Mouse (Mus musculus) heart, adult 2 months (tissue): ENCODE data around the gene Susd4. TPM values are rescaled to one million over a fixed set of nuclear protein-coding genes. Genes with fewer than 3 reads are reported as not detected.

Experiments used
- DNase-seq, 2 experiments: peaks; one replicate each; pipeline ENCODE4 v3.0.0; 2021
- H3K27ac ChIP-seq: fragments of 200-600 bp; 2 replicates; pipeline ENCODE4 v1.8.1; 2022
- H3K27me3 ChIP-seq: fragments of 200-500 bp; 2 replicates; pipeline ENCODE4 v1.6.1; 2012; ENCODE audit warnings: mild to moderate bottlenecking, low read length, inconsistent platforms, mixed read lengths; ENCODE audit not compliant: control insufficient read depth, insufficient read depth
- H3K36me3 ChIP-seq: fragments of 200-500 bp; 2 replicates; pipeline ENCODE4 v1.6.1; 2012; ENCODE audit warnings: low read length, inconsistent platforms; ENCODE audit not compliant: control insufficient read depth, insufficient read depth
- H3K4me1 ChIP-seq: fragments of 200-500 bp; 2 replicates; pipeline ENCODE4 v1.6.1; 2011; ENCODE audit warnings: low read length; ENCODE audit not compliant: control insufficient read depth, insufficient read depth
- H3K4me3 ChIP-seq: fragments of 200-600 bp; 2 replicates; pipeline ENCODE4 v1.8.1; 2022
- H3K79me2 ChIP-seq: fragments of 200-500 bp; replicated peaks from 2 replicates; pipeline ENCODE4 v1.6.1; 2012; ENCODE audit warnings: mild to moderate bottlenecking, inconsistent platforms, low read length, moderate library complexity, mixed read lengths; ENCODE audit not compliant: control insufficient read depth, insufficient read depth
- H3K9ac ChIP-seq: fragments of 200-500 bp; 2 replicates; pipeline ENCODE4 v1.6.1; 2012; ENCODE audit warnings: low read depth, mild to moderate bottlenecking, control low read depth, inconsistent platforms, low read length, mixed read lengths
- CTCF ChIP-seq: fragments of 200-600 bp; IDR thresholded peaks from 2 replicates; pipeline ENCODE4 v1.8.1; 2022; ENCODE audit warnings: antibody characterized with exemption, mild to moderate bottlenecking, moderate library complexity
- EP300 ChIP-seq: fragments of 200-500 bp; IDR thresholded peaks from 2 replicates; pipeline ENCODE4 v1.6.1; 2011; ENCODE audit warnings: low read depth, low read length, control low read depth; ENCODE audit not compliant: insufficient read depth
- POLR2A ChIP-seq: fragments of 200-500 bp; IDR thresholded peaks from 2 replicates; pipeline ENCODE4 v1.6.1; 2011; ENCODE audit warnings: mild to moderate bottlenecking, low read depth, low read length, control low read depth; ENCODE audit not compliant: insufficient read depth
- WGBS: fragments of 180-500 bp; shearing (Covaris S2); methylation state at CpG from one replicate; pipeline ENCODE4 v1.1.7; 2018; 5-methylcytosine and 5-hydroxymethylcytosine counted together
- intact Hi-C: fragments of 180-260 bp; cut with DNase I; formaldehyde crosslinking; loops from one replicate; pipeline ENCODE4 v1.15.1; 2025
- polyA plus RNA-seq: library from polyadenylated mRNA; depleted of rRNA; stranded (reverse); fragments of >200 nt; gene quantifications from 2 replicates; pipeline ENCODE4 v1.2.3, GENCODE M21; 2012
- total RNA-seq, 2 experiments: library from RNA; stranded (reverse); gene quantifications; 2 replicates each; pipeline ENCODE4 v1.2.3; 2021

The Susd4 gene
- total and polyA plus RNA-seq, 3 experiments, result 0.16 to 0.49 (median 0.34) TPM

GRCm38 (mm10) chr1:182763191-182763715 lies 407 bp upstream of the Susd4 start:
- peak overlapping the region; percentile 49 for H3K4me3 ChIP-seq
- no peaks in the 10 kb centered on the region; the same call in 1 of the 2 replicates for H3K4me1 ChIP-seq
- H3K9ac ChIP-seq, result no peak overlapping the region
- intact Hi-C loops, result no loop called here
- no peak overlapping the region for H3K27ac ChIP-seq
- DNase-seq, result no peak
- H3K27me3 ChIP-seq, result peaks cover 3% of the 10 kb centered on the region; the same call in 1 of the 2 replicates
- H3K36me3 ChIP-seq, result no peaks in the 10 kb centered on the region
- TF ChIP-seq CTCF, result no peak
- no peak for TF ChIP-seq EP300
- no peak for TF ChIP-seq POLR2A
- WGBS, result 25% methylated on average over 17 of the region's 17 CpGs
- no peaks in the 10 kb centered on the region for H3K79me2 ChIP-seq

GRCm38 (mm10) chr1:182764541-182765281 lies 1.1 kb downstream of the Susd4 start:
- peak in 1 of 2 experiments; percentile 22 for DNase-seq
- Histone ChIP-seq H3K79me2 (no peaks in the 10 kb centered on the region), H3K9ac (0 out of 2 replicates have a peak overlapping the region, but pooled peaks have one; percentile 17), H3K27me3 (peaks cover 3% of the 10 kb centered on the region; the same call in 1 of the 2 replicates), H3K36me3 (no peaks in the 10 kb centered on the region), H3K4me3 (peak overlapping the region; percentile 49), H3K27ac (no peak overlapping the region), H3K4me1 (no peaks in the 10 kb centered on the region; the same call in 1 of the 2 replicates)
- intact Hi-C loops, result no loop called here
- TF ChIP-seq CTCF (no peak), EP300 (no peak), POLR2A (no peak)
- 14% methylated on average over 27 of the region's 27 CpGs for WGBS

- no peaks in the 10 kb centered on the region for H3K4me1 ChIP-seq
Observed at GRCm38 (mm10) chr1:182775576-182775975, 11.9 kb downstream of the Susd4 start.

GRCm38 (mm10) chr1:182776749-182777410 lies 13.2 kb downstream of the Susd4 start:
- no peak overlapping the region for H3K27ac ChIP-seq
- intact Hi-C loops, result no loop called here
- 50% methylated on average over 10 of the region's 10 CpGs for WGBS
- H3K9ac ChIP-seq, result no peak overlapping the region
- H3K4me1 ChIP-seq, result no peaks in the 10 kb centered on the region
- no peak overlapping the region for H3K4me3 ChIP-seq
- H3K27me3 ChIP-seq, result no peaks in the 10 kb centered on the region
- no peaks in the 10 kb centered on the region for H3K36me3 ChIP-seq
- no peaks in the 10 kb centered on the region for H3K79me2 ChIP-seq
- DNase-seq, result no peak
- no peak for TF ChIP-seq CTCF
- TF ChIP-seq EP300, result no peak
- no peak for TF ChIP-seq POLR2A

More at GRCm38 (mm10) chr1:182775576-182775975, 11.9 kb downstream of the Susd4 start:
- DNase-seq, result no peak
- WGBS, result 88% methylated on average over 7 of the region's 7 CpGs
- TF ChIP-seq POLR2A, result no peak
- no peak for TF ChIP-seq CTCF
- no peak for TF ChIP-seq EP300
- Histone ChIP-seq H3K9ac (no peak overlapping the region), H3K27ac (no peak overlapping the region), H3K4me3 (no peak overlapping the region), H3K79me2 (no peaks in the 10 kb centered on the region), H3K36me3 (no peaks in the 10 kb centered on the region), H3K27me3 (no peaks in the 10 kb centered on the region)
- intact Hi-C loops, result no loop called here

- 63% methylated on average over 13 of the region's 13 CpGs for WGBS
- DNase-seq, result no peak
- H3K27ac ChIP-seq, result no peak overlapping the region
- H3K27me3 ChIP-seq, result no peaks in the 10 kb centered on the region
- no peak overlapping the region for H3K9ac ChIP-seq
- no peak overlapping the region for H3K4me3 ChIP-seq
- TF ChIP-seq EP300 (no peak), CTCF (no peak), POLR2A (no peak)
- H3K79me2 ChIP-seq, result no peaks in the 10 kb centered on the region
- no peaks in the 10 kb centered on the region for H3K4me1 ChIP-seq
- intact Hi-C loops, result no loop called here
- H3K36me3 ChIP-seq, result no peaks in the 10 kb centered on the region
Observed at GRCm38 (mm10) chr1:182778225-182778624, 14.6 kb downstream of the Susd4 start.
